In genomic region chr14:76415781-76416301, GRCm38 (mm10) we compare ENCODE assay signal across 8 mouse cellular contexts. TPM values are rescaled to one million over a fixed set of nuclear protein-coding genes. Genes with fewer than 3 reads are reported as not detected.
DNase-seq lines count a peak whose midpoint lies in the region; ATAC-seq and TF ChIP-seq lines count a peak whose summit lies in the region.

No protein-coding gene starts in this region.

- TF ChIP-seq POLR2A in brain, embryonic 14.5 days (IDR thresholded peaks at IDR 0.05; ENCODE audit: borderline replicate concordance, extremely low read depth, insufficient read depth, insufficient read length, poor library complexity, severe bottlenecking): no peak

- peaks cover 51% of the 10 kb centered on the region for H3K4me1 ChIP-seq in forebrain, embryonic 13.5 days
- H3K4me1 ChIP-seq in lung, embryonic 16.5 days (replicated peaks; ENCODE audit: control insufficient read depth, insufficient read depth, low read length): peaks cover 36% of the 10 kb centered on the region

- intact Hi-C loops in heart, postnatal 36 days (cut with DNase I): loop anchor here (2.0 to 5.0 kb wide), 4 partner anchors 36 to 304 kb away; partner anchors contain the start of genes Gpalpp1 and Nufip1

- H3K4me2 ChIP-seq in forebrain, embryonic 13.5 days: peak overlapping the region; percentile 93
- H3K4me2 ChIP-seq in lung, embryonic 16.5 days (ENCODE audit: low read depth, low read length): peak overlapping the region; percentile 90

- peaks cover 27% of the 10 kb centered on the region for H3K36me3 ChIP-seq in forebrain, embryonic 13.5 days (ENCODE audit: poor library complexity, severe bottlenecking)
- peaks cover 20% of the 10 kb centered on the region for H3K36me3 ChIP-seq in lung, embryonic 16.5 days (ENCODE audit: control insufficient read depth, insufficient read depth, low read length)

- peak overlapping the region; percentile 100 for H3K9ac ChIP-seq in forebrain, embryonic 13.5 days
- H3K9ac ChIP-seq in lung, embryonic 16.5 days (ENCODE audit: low read length): peak overlapping the region; percentile 98

- ATAC-seq in forebrain, embryonic 13.5 days: peak; percentile 0
- ATAC-seq in lung, embryonic 16.5 days (ENCODE audit: low read depth): 0 out of 2 replicates have a peak, but pooled peaks have one; percentile 0

- no peaks in the 10 kb centered on the region for H3K27me3 ChIP-seq in forebrain, embryonic 13.5 days
- no peaks in the 10 kb centered on the region for H3K27me3 ChIP-seq in lung, embryonic 16.5 days (ENCODE audit: control insufficient read depth, insufficient read depth, low read depth, low read length)

- no peaks in the 10 kb centered on the region for H3K9me3 ChIP-seq in forebrain, embryonic 13.5 days (replicated peaks)
- no peaks in the 10 kb centered on the region for H3K9me3 ChIP-seq in lung, embryonic 16.5 days (ENCODE audit: control insufficient read depth, low read length)

- peak overlapping the region; percentile 98 for H3K4me3 ChIP-seq in forebrain, embryonic 13.5 days
- peak overlapping the region; percentile 86 for H3K4me3 ChIP-seq in lung, embryonic 16.5 days (ENCODE audit: low read length)

- WGBS in forebrain, embryonic 13.5 days: under 1% methylated on average over 32 of the region's 38 CpGs
- WGBS in lung, embryonic 16.5 days: 0% methylated on average over 30 of the region's 38 CpGs

- peak; percentile 23 for DNase-seq in ES-CJ7 (ENCODE audit: low read depth, low spot score)
- DNase-seq in brain, embryonic 14.5 days (ENCODE audit: low read depth): peak; percentile 83
- peak; percentile 44 to 56 for DNase-seq in heart, postnatal 36 days
- peak; percentile 56 for DNase-seq in layer of hippocampus, adult 9-11 months
- DNase-seq in ovary, postnatal 36 days (ENCODE audit: low spot score): peak; percentile 60
- peak; percentile 36 for DNase-seq in urinary bladder, postnatal 14 days (ENCODE audit: low spot score)

- TF ChIP-seq CTCF in brain, embryonic 14.5 days (IDR thresholded peaks at IDR 0.05; ENCODE audit: borderline replicate concordance, extremely low read depth, insufficient read depth, insufficient read length): no peak

- peak overlapping the region; percentile 100 for H3K27ac ChIP-seq in forebrain, embryonic 13.5 days
- peak overlapping the region; percentile 99 for H3K27ac ChIP-seq in lung, embryonic 16.5 days (ENCODE audit: low read length)

RNA-seq across cellular contexts. Expression of gene Tsc22d1, which starts 1.1 kb away (rescaled TPM):
- polyA plus RNA-seq in brain, embryonic 14.5 days (2012; rRNA removed): 563 and 565 TPM in 2 replicates
- polyA plus RNA-seq in forebrain, embryonic 13.5 days (2015; fragmentation: Nextera tagmentation; extraction: Ambion mirVana): 475 and 490 TPM in 2 replicates
- total RNA-seq in heart, postnatal 36 days (2021): 100 to 1,000 TPM; 385 to 457 TPM
- 737 and 792 TPM in 2 replicates for polyA plus RNA-seq in lung, embryonic 16.5 days (2015; fragmentation: Nextera tagmentation; extraction: Ambion mirVana)

Comparison
In these comparisons a context has a peak if more than half of its experiments do, and no peak if none do; other contexts are left out.
1. Peak in every context shown above with its lines: DNase-seq, ATAC-seq, H3K4me3 ChIP-seq and H3K27ac ChIP-seq.
2. DNase-seq: peak in every context shown above with its lines; median percentile 83 in brain, embryonic 14.5 days; 60 in ovary, postnatal 36 days; 56 in layer of hippocampus, adult 9-11 months; 50 in heart, postnatal 36 days; 36 in urinary bladder, postnatal 14 days; 23 in ES-CJ7.